Mouse (Mus musculus) hematopoietic stem cell, adult 5-6 weeks (primary cell): ENCODE measurements around the gene Cttnbp2nl. TPM values are rescaled to one million over a fixed set of nuclear protein-coding genes. Genes with fewer than 3 reads are reported as not detected.
A peak's percentile ranks its signal among the peaks of the same experiment; 100 is the strongest.

Experiments
- ATAC-seq, 2 experiments: fragments of 125-278 bp in 1 of 2; replicated peaks in 1 of 2; 2 replicates each; pipeline ENCODE4 v1.8.0; 2016 to 2017; ENCODE audit warnings: inconsistent platforms in 2 of 2, mild to moderate bottlenecking in 2 of 2, moderate number of reproducible peaks in 2 of 2, low read depth in 1 of 2, moderate TSS enrichment in 1 of 2; ENCODE audit not compliant: low FRiP score in 2 of 2, poor library complexity in 2 of 2, severe bottlenecking in 2 of 2, insufficient read depth in 1 of 2, low TSS enrichment in 1 of 2
- total RNA-seq: library from RNA; stranded (forward); fragments of 172-1452, 232-1000 nt; gene quantifications from 2 replicates; pipeline ENCODE4 v1.2.3, GENCODE M21; 2017

Gene Cttnbp2nl
- total RNA-seq, 1 experiment from 2014 or later: 0.35 TPM

DNA sequence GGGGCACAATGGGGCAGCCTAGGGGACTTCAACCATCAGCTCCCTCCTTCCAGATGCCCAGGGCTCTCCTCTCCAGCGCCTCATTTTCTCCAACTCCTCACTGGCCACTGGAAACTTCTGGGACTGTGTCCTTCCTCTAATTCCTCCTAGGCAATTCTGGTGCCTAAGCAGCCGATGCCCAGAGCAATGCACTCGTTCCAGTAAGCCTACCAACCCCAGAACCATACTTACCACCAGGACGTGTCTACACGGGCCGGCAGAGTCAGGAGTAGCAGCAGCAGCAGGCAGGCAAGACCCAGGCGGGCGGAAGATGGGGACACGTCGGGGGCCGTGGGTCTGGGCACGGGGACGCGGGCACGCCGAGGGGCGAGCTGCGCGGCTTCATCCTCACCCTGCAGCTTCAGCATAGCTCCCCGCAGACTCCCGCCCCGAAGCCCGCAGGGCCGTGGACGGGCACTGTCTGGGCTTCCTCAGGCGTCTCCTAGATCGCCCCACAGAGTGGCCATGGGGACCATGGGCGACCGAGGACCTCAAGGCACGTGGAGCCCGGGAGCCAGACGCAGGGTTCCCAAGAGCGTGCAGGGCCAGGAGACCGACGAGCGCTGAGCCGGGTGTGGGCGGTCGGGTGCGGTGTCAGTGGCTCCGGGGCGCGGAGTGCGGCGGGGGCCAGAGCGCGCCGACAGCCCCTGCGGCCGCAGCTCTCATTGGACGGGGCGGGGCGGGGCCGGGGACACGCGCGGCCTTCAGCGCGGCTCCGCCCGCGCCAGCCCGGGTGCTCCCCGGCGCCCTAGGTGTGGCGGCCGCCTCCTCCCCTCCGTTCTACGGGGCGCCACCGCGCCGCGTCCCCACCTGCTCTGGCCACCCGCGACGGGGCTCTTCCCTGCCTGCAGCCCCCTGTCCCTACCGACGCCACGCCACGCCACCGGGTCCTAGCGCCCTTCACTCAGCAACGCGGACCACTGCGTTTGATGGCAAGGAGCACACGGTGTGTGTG lies 91.6 kb downstream of the Cttnbp2nl start, which contains the start of gene Wnt2b:
Wnt2b (minus strand) TSS at position 856 of the 994 bp plus-strand sequence.
- peak; percentile 17 to 29; a peak in 1 of 4 replicates for ATAC-seq

DNA sequence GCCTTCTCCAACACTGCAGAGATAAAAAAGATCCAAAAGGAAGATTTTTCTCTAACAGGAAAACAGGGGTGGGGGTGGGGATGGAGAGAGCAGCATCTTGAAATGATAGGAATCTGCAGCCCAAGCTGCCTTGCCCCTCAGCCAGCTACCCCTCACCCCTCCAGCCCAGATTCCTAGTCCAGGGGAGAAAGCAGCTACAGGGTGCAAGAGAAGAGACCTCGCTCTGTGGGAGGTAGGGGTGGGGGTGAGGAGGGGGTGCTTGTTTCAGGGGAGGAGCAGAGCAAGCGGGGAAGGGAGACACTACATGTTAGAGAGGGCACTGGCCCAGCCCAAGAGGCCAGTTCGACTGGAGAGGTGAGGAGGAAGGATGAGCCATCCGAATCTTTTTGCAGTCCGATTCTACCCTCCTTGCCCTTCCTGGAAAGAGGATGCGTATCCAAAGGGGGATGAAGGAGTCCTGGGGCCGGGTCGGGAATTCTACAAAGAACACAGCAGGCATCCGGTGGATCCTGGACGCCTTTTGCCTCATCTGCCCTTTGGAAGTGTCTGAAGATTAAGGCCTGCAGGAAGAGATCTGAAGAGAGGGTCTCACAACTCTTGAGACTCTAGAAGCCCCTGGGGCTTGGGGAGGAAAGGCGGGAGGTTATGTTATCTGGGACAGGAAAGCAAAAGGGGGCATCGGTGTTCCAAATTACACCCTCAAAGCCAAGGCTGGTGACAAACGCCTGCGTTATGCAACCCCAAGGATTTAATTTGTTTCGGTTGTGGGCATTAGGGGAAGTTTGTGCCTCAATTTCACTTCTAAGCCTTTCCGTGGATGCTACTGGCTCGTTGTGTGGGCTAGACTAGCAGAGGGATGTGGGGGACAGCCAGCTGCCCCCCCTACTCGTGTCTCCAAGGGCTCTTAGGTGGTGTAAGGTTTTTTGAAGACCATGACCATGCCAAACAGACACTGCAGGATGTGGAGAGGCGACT lies 92.6 kb downstream of the Cttnbp2nl start:
- 0 out of 4 replicates have a peak, but pooled peaks of 1 of the 2 experiments have one; percentile 16 for ATAC-seq

DNA sequence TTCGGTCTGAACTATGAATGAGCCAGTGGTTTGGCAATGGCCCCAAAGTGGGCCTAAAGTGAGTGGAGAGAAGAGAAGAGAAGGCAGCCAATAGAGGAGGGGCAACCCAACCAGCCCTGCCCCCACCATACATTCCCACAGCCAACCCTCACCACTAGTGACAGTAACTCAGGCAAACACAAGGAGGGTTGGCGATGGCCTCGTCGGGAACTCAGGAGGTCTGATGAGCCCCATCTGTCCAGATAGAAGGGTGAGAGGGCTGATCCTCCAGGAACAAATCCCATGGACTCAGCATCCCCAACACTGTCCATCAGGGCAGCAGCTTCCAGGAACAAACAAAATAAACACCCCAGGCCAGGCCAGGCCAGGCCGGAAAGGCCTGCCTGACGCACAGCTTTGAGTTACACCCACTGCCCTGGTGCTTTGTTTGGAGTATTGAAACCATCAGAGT lies 96.8 kb downstream of the Cttnbp2nl start:
- no peak for ATAC-seq

DNA sequence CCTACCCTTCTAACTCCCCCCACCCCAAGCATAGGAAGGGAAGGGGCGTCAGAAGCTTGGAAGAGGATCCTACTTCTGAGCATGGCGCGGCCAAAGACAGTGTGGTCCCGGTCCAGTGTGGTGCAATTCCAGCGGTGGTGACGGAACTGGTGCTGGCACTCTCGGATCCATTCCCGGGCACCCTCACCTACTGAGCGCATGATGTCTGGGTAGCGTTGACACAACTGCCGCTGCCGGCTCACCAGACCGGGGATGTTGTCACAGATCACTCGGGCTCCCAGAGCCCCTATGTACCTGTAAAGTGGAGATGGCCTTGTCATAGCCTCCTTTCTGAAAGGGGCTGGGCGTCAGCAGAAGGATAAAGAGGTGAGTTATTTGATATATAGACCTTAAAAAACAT lies 98.4 kb downstream of the Cttnbp2nl start:
- ATAC-seq: no peak

DNA sequence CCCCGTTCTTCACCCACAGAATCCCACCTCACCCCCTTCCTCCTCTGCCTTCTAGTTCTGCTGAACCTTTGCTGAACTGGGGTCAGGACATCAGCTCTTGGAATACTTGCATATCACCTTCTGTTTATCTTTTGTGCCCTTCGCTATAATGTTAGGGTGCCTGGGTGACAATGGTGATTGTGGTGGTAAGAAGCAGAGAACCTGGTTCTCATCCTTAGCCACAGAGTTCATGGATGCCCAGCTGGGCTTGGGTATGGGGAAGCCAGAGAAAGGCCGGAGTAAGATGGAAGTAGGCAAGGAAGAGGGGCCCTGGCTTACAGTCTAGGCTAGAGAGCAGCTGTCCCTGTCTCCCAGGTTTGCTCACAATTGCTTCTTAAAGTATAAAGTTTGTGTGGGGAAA lies 98.8 kb downstream of the Cttnbp2nl start:
- ATAC-seq: no peak

DNA sequence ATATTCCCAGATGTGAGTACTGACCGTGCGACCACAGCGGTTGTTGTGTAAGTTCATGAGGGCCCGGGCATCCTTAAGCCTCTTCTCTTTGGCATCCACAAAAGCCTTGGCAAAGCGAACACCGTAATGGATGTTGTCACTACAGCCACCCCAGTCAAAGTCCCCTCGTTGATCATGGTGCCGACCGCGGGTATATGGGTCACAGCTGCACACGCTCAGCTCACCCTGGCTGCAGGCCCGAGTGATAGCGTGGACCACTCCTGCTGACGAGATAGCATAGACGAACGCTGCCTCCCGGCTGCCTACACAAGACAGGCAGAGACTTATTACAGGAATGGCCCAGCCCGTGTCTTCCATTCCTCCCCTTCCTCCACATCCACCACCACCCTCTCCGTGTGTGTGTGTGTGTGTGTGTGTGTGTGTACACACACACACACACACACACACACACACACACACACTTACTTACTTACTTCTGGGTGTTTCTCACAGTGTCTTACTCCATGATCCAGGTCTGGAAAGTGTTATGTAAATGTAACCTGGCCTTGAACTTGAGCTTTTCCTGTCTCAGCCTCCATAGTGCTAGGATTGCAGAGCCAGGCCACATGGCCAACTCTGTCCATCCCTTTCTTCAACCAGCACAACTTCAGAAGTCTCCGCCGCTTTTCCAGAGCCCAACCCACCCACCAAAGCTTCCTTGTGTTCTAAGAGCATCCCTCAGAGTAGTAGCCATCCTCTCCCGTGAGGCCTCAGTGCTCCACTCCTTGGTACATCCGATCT lies 99.9 kb downstream of the Cttnbp2nl start:
- no peak for ATAC-seq

Other genes with a start within 250 kb of the Cttnbp2nl start
- 9.6 and 9.9 TPM in 2 replicates for gene Mov10, start 234.6 kb downstream of the Cttnbp2nl start, total RNA-seq
- 21.1 and 59.5 TPM in 2 replicates for gene St7l, start 189.1 kb downstream of the Cttnbp2nl start, total RNA-seq
- 190 and 227 TPM in 2 replicates for gene Capza1, start 188.6 kb downstream of the Cttnbp2nl start, total RNA-seq
- not detected in 2 replicates for gene Wnt2b, start 91.2 kb downstream of the Cttnbp2nl start, total RNA-seq
- not detected in 2 replicates for gene 4930564D02Rik, start 13.7 kb upstream of the Cttnbp2nl start, total RNA-seq